Mouse (Mus musculus) CH12.LX (cell line): ENCODE measurements around the gene Capns1. TPM values are rescaled to one million over a fixed set of nuclear protein-coding genes. Genes with fewer than 3 reads are reported as not detected.

Experiments used
- DNase-seq: peaks from one replicate; pipeline ENCODE4 v3.0.0-alpha.2; 2013; ENCODE audit errors: extremely low read depth
- H3K27ac ChIP-seq: 2 replicates; pipeline ENCODE4 v1.5.1; 2012; ENCODE audit warnings: low read depth, mild to moderate bottlenecking, control low read depth, moderate library complexity; ENCODE audit not compliant: insufficient read depth
- H3K27me3 ChIP-seq: replicated peaks from 2 replicates; pipeline ENCODE3; 2012; ENCODE audit warnings: inconsistent platforms
- H3K36me3 ChIP-seq, 2 experiments: replicated peaks in 1 of 2; 2 replicates each; pipeline versions ENCODE3 to v1.6.1; 2012; ENCODE audit warnings: inconsistent platforms in 1 of 2, low read length in 1 of 2, mild to moderate bottlenecking in 1 of 2, mixed read lengths in 1 of 2, moderate library complexity in 1 of 2; ENCODE audit not compliant: control insufficient read depth in 1 of 2, insufficient read depth in 1 of 2
- H3K4me1 ChIP-seq, 2 experiments: 2 replicates each; pipeline ENCODE4 v1.6.1; 2012; ENCODE audit warnings: inconsistent platforms in 1 of 2, moderate library complexity in 1 of 2; ENCODE audit not compliant: insufficient read depth in 2 of 2, control insufficient read depth in 1 of 2
- H3K4me2 ChIP-seq: 2 replicates; pipeline ENCODE4 v1.6.1; 2012; ENCODE audit warnings: low read depth, mild to moderate bottlenecking, control low read depth; ENCODE audit not compliant: poor library complexity, insufficient read depth, severe bottlenecking
- H3K4me3 ChIP-seq, 3 experiments: fragments of 150-350 bp in 1 of 3; sonication (generic) in 1 of 3; replicated peaks in 1 of 3; 2 replicates each; pipeline versions ENCODE3 to v1.5.1; 2011 to 2012; ENCODE audit warnings: low read depth in 2 of 3, low read length in 2 of 3, mild to moderate bottlenecking in 2 of 3, moderate library complexity in 2 of 3, control low read depth in 1 of 3, improper control_type of control experiment in 1 of 3, inconsistent platforms in 1 of 3, mixed read lengths in 1 of 3; ENCODE audit not compliant: poor library complexity in 1 of 3
- H3K79me2 ChIP-seq: replicated peaks from 2 replicates; pipeline ENCODE4 v1.6.1; 2012; ENCODE audit warnings: mild to moderate bottlenecking, moderate library complexity; ENCODE audit not compliant: control insufficient read depth, poor library complexity, insufficient read depth, severe bottlenecking; ENCODE audit errors: extremely low read depth
- H3K9ac ChIP-seq: 2 replicates; pipeline ENCODE4 v1.6.1; 2012; ENCODE audit warnings: low read depth, mild to moderate bottlenecking, control low read depth, moderate library complexity; ENCODE audit not compliant: insufficient read depth
- H3K9me3 ChIP-seq: replicated peaks from 2 replicates; pipeline ENCODE3; 2012; ENCODE audit warnings: low read length, inconsistent platforms, mixed read lengths
- BHLHE40 ChIP-seq: IDR thresholded peaks from 2 replicates; pipeline ENCODE4 v1.6.1; 2011; ENCODE audit warnings: mild to moderate bottlenecking, low read depth, low read length, improper control_type of control experiment
- CHD2 ChIP-seq: IDR thresholded peaks from 2 replicates; pipeline ENCODE4 v1.6.1; 2011; ENCODE audit warnings: low read length, improper control_type of control experiment
- CTCF ChIP-seq, 2 experiments: IDR thresholded peaks in 1 of 2; conservative IDR thresholded peaks in 1 of 2; 2 replicates each; pipeline ENCODE4 v1.5.1; 2011 to 2012; ENCODE audit warnings: low read depth in 2 of 2, low read length in 2 of 2, improper control_type of control experiment in 1 of 2, inconsistent platforms in 1 of 2, mild to moderate bottlenecking in 1 of 2, moderate library complexity in 1 of 2
- E2F4 ChIP-seq: IDR thresholded peaks from 2 replicates; pipeline ENCODE4 v1.6.1; 2011; ENCODE audit warnings: low read depth, low read length, improper control_type of control experiment; ENCODE audit not compliant: insufficient replicate concordance
- ELF1 ChIP-seq: IDR thresholded peaks from 2 replicates; pipeline ENCODE4 v1.6.1; 2014; ENCODE audit warnings: low read depth, mild to moderate bottlenecking, inconsistent platforms, low read length, improper control_type of control experiment
- EP300 ChIP-seq: IDR thresholded peaks from 2 replicates; pipeline ENCODE4 v1.6.1; 2011; ENCODE audit warnings: low read length, improper control_type of control experiment
- ETS1 ChIP-seq: conservative IDR thresholded peaks from 2 replicates; pipeline ENCODE4 v1.6.1; 2012; ENCODE audit warnings: low read depth, mild to moderate bottlenecking, inconsistent platforms, low read length, improper control_type of control experiment, moderate library complexity
- GABPA ChIP-seq: IDR thresholded peaks from 2 replicates; pipeline ENCODE4 v1.6.1; 2012; ENCODE audit warnings: low read depth, low read length, improper control_type of control experiment, inconsistent platforms; ENCODE audit not compliant: insufficient replicate concordance
- IRF4 ChIP-seq: IDR thresholded peaks from 2 replicates; pipeline ENCODE4 v1.6.1; 2014; ENCODE audit warnings: low read depth, mild to moderate bottlenecking, inconsistent platforms, low read length, improper control_type of control experiment
- JUN ChIP-seq: IDR thresholded peaks from 2 replicates; pipeline ENCODE4 v1.6.1; 2011; ENCODE audit warnings: low read depth, mild to moderate bottlenecking, low read length, improper control_type of control experiment, moderate library complexity; ENCODE audit not compliant: insufficient read depth
- JUND ChIP-seq: conservative IDR thresholded peaks from 2 replicates; pipeline ENCODE4 v1.6.1; 2011; ENCODE audit warnings: low read depth, low read length, improper control_type of control experiment
- KAT2A ChIP-seq: IDR thresholded peaks from 2 replicates; pipeline ENCODE4 v1.6.1; 2012; ENCODE audit warnings: low read length, improper control_type of control experiment, inconsistent platforms; ENCODE audit not compliant: insufficient replicate concordance
- MAFK ChIP-seq: IDR thresholded peaks from 2 replicates; pipeline ENCODE4 v1.6.1; 2011; ENCODE audit warnings: low read length, improper control_type of control experiment; ENCODE audit not compliant: insufficient replicate concordance
- MAX ChIP-seq: IDR thresholded peaks from 2 replicates; pipeline ENCODE4 v1.6.1; 2011; ENCODE audit warnings: low read length, improper control_type of control experiment
- MAZ ChIP-seq: IDR thresholded peaks from 2 replicates; pipeline ENCODE4 v1.6.1; 2012; ENCODE audit warnings: low read depth, mild to moderate bottlenecking, inconsistent platforms, low read length, improper control_type of control experiment, moderate library complexity
- MEF2A ChIP-seq: IDR thresholded peaks from 2 replicates; pipeline ENCODE4 v1.6.1; 2014; ENCODE audit warnings: low read depth, mild to moderate bottlenecking, inconsistent platforms, low read length, improper control_type of control experiment, borderline replicate concordance
- MXI1 ChIP-seq: IDR thresholded peaks from 2 replicates; pipeline ENCODE4 v1.6.1; 2011; ENCODE audit warnings: mild to moderate bottlenecking, low read depth, low read length, improper control_type of control experiment
- NRF1 ChIP-seq: IDR thresholded peaks from 2 replicates; pipeline ENCODE4 v1.6.1; 2014; ENCODE audit warnings: low read depth, mild to moderate bottlenecking, inconsistent platforms, low read length, improper control_type of control experiment, moderate library complexity
- PAX5 ChIP-seq: IDR thresholded peaks from 2 replicates; pipeline ENCODE4 v1.6.1; 2012; ENCODE audit warnings: low read length, inconsistent platforms, mixed read lengths
- POLR2A ChIP-seq: IDR thresholded peaks from 2 replicates; pipeline ENCODE4 v1.6.1; 2011; ENCODE audit warnings: low read depth, mild to moderate bottlenecking, improper control_type of control experiment, low read length
- RAD21 ChIP-seq: IDR thresholded peaks from 2 replicates; pipeline ENCODE4 v1.6.1; 2011; ENCODE audit warnings: low read depth, mild to moderate bottlenecking, low read length, improper control_type of control experiment, moderate library complexity
- RCOR1 ChIP-seq: conservative IDR thresholded peaks from 2 replicates; pipeline ENCODE4 v1.6.1; 2012; ENCODE audit warnings: low read depth, mild to moderate bottlenecking, inconsistent platforms, low read length, improper control_type of control experiment
- SIN3A ChIP-seq: IDR thresholded peaks from 2 replicates; pipeline ENCODE4 v1.6.1; 2012; ENCODE audit warnings: low read length, improper control_type of control experiment, inconsistent platforms
- UBTF ChIP-seq: IDR thresholded peaks from 2 replicates; pipeline ENCODE4 v1.6.1; 2012; ENCODE audit warnings: low read depth, mild to moderate bottlenecking, inconsistent platforms, low read length, improper control_type of control experiment, moderate library complexity
- USF1 ChIP-seq: IDR thresholded peaks from 2 replicates; pipeline ENCODE4 v1.6.1; 2014; ENCODE audit warnings: low read depth, mild to moderate bottlenecking, inconsistent platforms, low read length, improper control_type of control experiment
- USF2 ChIP-seq: conservative IDR thresholded peaks from 2 replicates; pipeline ENCODE4 v1.6.1; 2011; ENCODE audit warnings: low read depth, low read length, improper control_type of control experiment
- ZC3H11A ChIP-seq: IDR thresholded peaks from 2 replicates; pipeline ENCODE4 v1.6.1; 2012; ENCODE audit warnings: low read depth, mild to moderate bottlenecking, inconsistent platforms, low read length, improper control_type of control experiment
- ZKSCAN1 ChIP-seq: IDR thresholded peaks from 2 replicates; pipeline ENCODE4 v1.6.1; 2012; ENCODE audit warnings: low read depth, inconsistent platforms, low read length, improper control_type of control experiment, borderline replicate concordance
- ZMIZ1 ChIP-seq: IDR thresholded peaks from 2 replicates; pipeline ENCODE4 v1.6.1; 2012; ENCODE audit warnings: low read depth, mild to moderate bottlenecking, inconsistent platforms, low read length, improper control_type of control experiment
- ZNF384 ChIP-seq: IDR thresholded peaks from 2 replicates; pipeline ENCODE4 v1.6.1; 2012; ENCODE audit warnings: low read depth, low read length, improper control_type of control experiment, inconsistent platforms
- dilution Hi-C: fragments of 300-500 bp; cut with MboI; formaldehyde crosslinking; loops from 2 replicates; pipeline ENCODE4 v1.14.3; 2020; ENCODE audit warnings: low sequenced_read_pairs; ENCODE audit not compliant: extremely low pct_unique_long_range_greater_than_20kb, extremely low pct_ligation_motif_present
- in situ Hi-C: fragments of 300-500 bp; cut with MboI; formaldehyde crosslinking; loops from 3 replicates; pipeline ENCODE4 v1.14.3; 2019; ENCODE audit warnings: low sequenced_read_pairs, low pct_ligation_motif_present, low pct_unique_long_range_greater_than_20kb, mixed read lengths
- polyA plus RNA-seq: library from polyadenylated mRNA; unstranded; fragments of >175 nt; gene quantifications from 2 replicates; pipeline ENCODE4 v1.2.1, GENCODE M21; 2012; ENCODE audit warnings: low read depth; ENCODE audit not compliant: insufficient read length
- total RNA-seq, 2 experiments: library from RNA; depleted of rRNA; stranded (reverse); fragments of 300-350 nt in 1 of 2; fragments of >200 nt in 1 of 2; gene quantifications; 2 replicates each; pipeline ENCODE4 v1.2.3; 2012 to 2014

The Capns1 gene
- total and polyA plus RNA-seq, 3 experiments: 101 to 233 (median 219) TPM

- dilution Hi-C loops: no loop called here
- Histone ChIP-seq H3K79me2 (no peaks in the 10 kb centered on the region), H3K4me3 (no peak overlapping the region), H3K4me1 (peaks cover 0 to 15% of the 10 kb centered on the region in 2 experiments; a peak in 3 of 4 replicates), H3K9me3 (no peaks in the 10 kb centered on the region), H3K27me3 (no peaks in the 10 kb centered on the region), H3K36me3 (peaks cover 39 to 54% of the 10 kb centered on the region in 2 experiments), H3K27ac (no peak overlapping the region), H3K9ac (no peak overlapping the region), H3K4me2 (no peak overlapping the region)
- DNase-seq: no peak
- TF ChIP-seq ELF1: no peak
- no peak for TF ChIP-seq ZNF384
- no peak for TF ChIP-seq PAX5
- TF ChIP-seq CHD2: no peak
- TF ChIP-seq ZKSCAN1: no peak
- no peak for TF ChIP-seq POLR2A
- no peak for TF ChIP-seq IRF4
- TF ChIP-seq SIN3A: no peak
- no peak for TF ChIP-seq USF1
- no peak for TF ChIP-seq NRF1
- in situ Hi-C loops: loop anchor here (5.0 kb wide), 1 partner anchor 33 kb away; no protein-coding TSS in a partner anchor
Measured at GRCm38 (mm10) chr7:30184641-30185348, 13.8 kb downstream of the Capns1 start.

- peak; percentile 95 for DNase-seq
- in situ Hi-C loops (loop anchor here (5.0 kb wide), 1 partner anchor 33 kb away; no protein-coding TSS in a partner anchor), dilution Hi-C loops (no loop called here)
- Histone ChIP-seq H3K36me3 (peaks cover 35 to 49% of the 10 kb centered on the region in 2 experiments), H3K27ac (no peak within 1 kb of the TSS), H3K9me3 (no peaks in the 10 kb centered on the region), H3K4me3 (peak within 1 kb of the TSS in 2 of 3 experiments; percentile 21), H3K27me3 (no peaks in the 10 kb centered on the region), H3K4me1 (peaks cover 0 to 15% of the 10 kb centered on the region in 2 experiments; a peak in 3 of 4 replicates), H3K4me2 (peak within 1 kb of the TSS; percentile 25), H3K9ac (no peak within 1 kb of the TSS), H3K79me2 (no peaks in the 10 kb centered on the region)
- TF ChIP-seq GABPA: no peak
- no peak for TF ChIP-seq ZC3H11A
- no peak for TF ChIP-seq USF1
- TF ChIP-seq BHLHE40: 0 out of 2 replicates have a peak, but pooled peaks have one; percentile 29
- TF ChIP-seq POLR2A: peak; percentile 48
- TF ChIP-seq MAX: no peak
- no peak for TF ChIP-seq RCOR1
- TF ChIP-seq SIN3A: peak; percentile 26; the same call in 1 of the 2 replicates
- no peak for TF ChIP-seq USF2
- no peak for TF ChIP-seq NRF1
- TF ChIP-seq ELF1: peak; percentile 85
- peak; percentile 16; the same call in 1 of the 2 replicates for TF ChIP-seq ETS1
- 0 out of 2 replicates have a peak, but pooled peaks have one; percentile 7 for TF ChIP-seq JUND
- no peak for TF ChIP-seq UBTF
- no peak for TF ChIP-seq MAZ
- TF ChIP-seq KAT2A: no peak
- no peak for TF ChIP-seq RAD21
- TF ChIP-seq MAFK: no peak
- peak; percentile 17; the same call in 1 of the 2 replicates for TF ChIP-seq MEF2A
- TF ChIP-seq ZNF384: no peak
- TF ChIP-seq EP300: no peak
- TF ChIP-seq JUN: no peak
- TF ChIP-seq CTCF (conservative IDR thresholded peaks at IDR 0.05 in 1 of 2, IDR thresholded peaks at IDR 0.05 in 1 of 2; ENCODE audit: low read depth in 2 of 2, low read length in 2 of 2): no peak
- no peak for TF ChIP-seq ZMIZ1
- TF ChIP-seq ZKSCAN1: no peak
- peak; percentile 48; the same call in 1 of the 2 replicates for TF ChIP-seq CHD2
- TF ChIP-seq E2F4: no peak
- peak; percentile 72; the same call in 1 of the 2 replicates for TF ChIP-seq MXI1
Measured at GRCm38 (mm10) chr7:30183879-30184289, 14.7 kb downstream of the Capns1 start, which contains the start of gene Cox7a1. Cox7a1 (plus strand) TSS chr7:30184144.
